Mouse (Mus musculus) splenic B cell, adult 2 months (primary cell): Measurements from ENCODE around the gene Dgki.

ENCODE experiments used
- DNase-seq: peaks from one replicate; pipeline ENCODE4 v3.0.0-alpha.2; 2011; ENCODE audit warnings: low read depth, low spot score
- H3K27me3 ChIP-seq: 2 replicates; pipeline ENCODE4 v1.6.1; 2012; ENCODE audit warnings: mild to moderate bottlenecking, low read length, moderate library complexity, mixed read lengths; ENCODE audit not compliant: control insufficient read depth, poor library complexity, insufficient read depth, severe bottlenecking
- H3K36me3 ChIP-seq: 2 replicates; pipeline ENCODE4 v1.6.1; 2012; ENCODE audit warnings: mild to moderate bottlenecking, low read length, moderate library complexity, mixed read lengths; ENCODE audit not compliant: control insufficient read depth, poor library complexity, insufficient read depth, severe bottlenecking

Dgki gene

GRCm38 (mm10) chr6:36868217-36868616, 431.8 kb downstream of the Dgki start:
- DNase-seq, result no peak

GRCm38 (mm10) chr6:36858258-36859041, 441.5 kb downstream of the Dgki start:
- no peak for DNase-seq
- Histone ChIP-seq H3K27me3 (no peaks in the 10 kb centered on the region), H3K36me3 (no peaks in the 10 kb centered on the region)

More at GRCm38 (mm10) chr6:36868217-36868616, 431.8 kb downstream of the Dgki start:
- H3K27me3 ChIP-seq, result no peaks in the 10 kb centered on the region; the same call in 1 of the 2 replicates
- H3K36me3 ChIP-seq, result no peaks in the 10 kb centered on the region

GRCm38 (mm10) chr6:36857627-36858257, 442.2 kb downstream of the Dgki start:
- no peaks in the 10 kb centered on the region for H3K36me3 ChIP-seq
- H3K27me3 ChIP-seq, result no peaks in the 10 kb centered on the region
- no peak for DNase-seq

- no peak for DNase-seq
These were observed 449.4 kb downstream of the Dgki start for GRCm38 (mm10) chr6:36850422-36851129.

GRCm38 (mm10) chr6:36845288-36845687, 454.7 kb downstream of the Dgki start:
- Histone ChIP-seq H3K36me3 (no peaks in the 10 kb centered on the region), H3K27me3 (no peaks in the 10 kb centered on the region)
- DNase-seq, result no peak

More at GRCm38 (mm10) chr6:36850422-36851129, 449.4 kb downstream of the Dgki start:
- Histone ChIP-seq H3K36me3 (no peaks in the 10 kb centered on the region), H3K27me3 (no peaks in the 10 kb centered on the region)

- Histone ChIP-seq H3K36me3 (no peaks in the 10 kb centered on the region), H3K27me3 (no peaks in the 10 kb centered on the region)
- DNase-seq, result no peak
These were observed 455.7 kb downstream of the Dgki start for GRCm38 (mm10) chr6:36844258-36844657.

- no peak for DNase-seq
- Histone ChIP-seq H3K27me3 (no peaks in the 10 kb centered on the region), H3K36me3 (no peaks in the 10 kb centered on the region)
These were observed 456.9 kb downstream of the Dgki start for GRCm38 (mm10) chr6:36843031-36843488.

- no peak for DNase-seq
- Histone ChIP-seq H3K27me3 (no peaks in the 10 kb centered on the region), H3K36me3 (no peaks in the 10 kb centered on the region)
These were observed 457.7 kb downstream of the Dgki start for GRCm38 (mm10) chr6:36842101-36842922.

GRCm38 (mm10) chr6:36841701-36842100, 458.3 kb downstream of the Dgki start:
- Histone ChIP-seq H3K27me3 (no peaks in the 10 kb centered on the region), H3K36me3 (no peaks in the 10 kb centered on the region)
- no peak for DNase-seq

GRCm38 (mm10) chr6:36841174-36841573, 458.8 kb downstream of the Dgki start:
- no peak for DNase-seq
- Histone ChIP-seq H3K36me3 (no peaks in the 10 kb centered on the region), H3K27me3 (no peaks in the 10 kb centered on the region)

GRCm38 (mm10) chr6:36838747-36839146, 461.2 kb downstream of the Dgki start:
- no peak for DNase-seq
- Histone ChIP-seq H3K27me3 (no peaks in the 10 kb centered on the region), H3K36me3 (no peaks in the 10 kb centered on the region)

GRCm38 (mm10) chr6:36835351-36835750, 464.6 kb downstream of the Dgki start:
- no peaks in the 10 kb centered on the region for H3K36me3 ChIP-seq
- no peaks in the 10 kb centered on the region for H3K27me3 ChIP-seq
- DNase-seq, result no peak

- no peaks in the 10 kb centered on the region for H3K27me3 ChIP-seq
- DNase-seq, result no peak
- H3K36me3 ChIP-seq, result no peaks in the 10 kb centered on the region
These were observed 465.2 kb downstream of the Dgki start for GRCm38 (mm10) chr6:36834695-36835265.

GRCm38 (mm10) chr6:36832681-36833080, 467.3 kb downstream of the Dgki start:
- no peaks in the 10 kb centered on the region for H3K27me3 ChIP-seq
- DNase-seq, result no peak
- no peaks in the 10 kb centered on the region for H3K36me3 ChIP-seq
